Mouse (Mus musculus): ENCODE data around the gene Ipo13. TPM values are rescaled to one million over a fixed set of nuclear protein-coding genes. Genes with fewer than 3 reads are reported as not detected.

Gene Ipo13
- 51.9 TPM for polyA plus RNA-seq (2021)

- in situ Hi-C loops (cut with MboI; ENCODE audit: low pct_unique_long_range_greater_than_20kb), result no loop called here
Observed at GRCm38 (mm10) chr4:117914591-117915442, at the start of gene Ipo13. Gene Ipo13, minus strand, starts transcription at chr4:117914999.

GRCm38 (mm10) chr4:117957492-117957891 is 42.7 kb upstream of the Ipo13 start:
- no peak for TF ChIP-seq CTCF (IDR thresholded peaks at IDR 0.05)
- CTCF ChIA-PET, result no interaction called here
- no peak for ATAC-seq
- no peaks in the 10 kb centered on the region for H3K27me3 ChIP-seq
- DNase-seq (ENCODE audit: low read depth, low spot score), result no peak
- in situ Hi-C loops (cut with MboI; ENCODE audit: low pct_unique_long_range_greater_than_20kb), result no loop called here
- POLR2A ChIA-PET, result interaction anchor here (0.6 kb wide), 1 partner anchor 443 kb away, joined by 3 read pairs; no protein-coding TSS in a partner anchor

More at GRCm38 (mm10) chr4:117914591-117915442, at the start of gene Ipo13:
- peak; percentile 41 for DNase-seq (ENCODE audit: low read depth, low spot score)
- POLR2A ChIA-PET, result interaction anchor here (1.0 kb wide), 2 partner anchors 9 to 102 kb away, joined by 3 read pairs; no protein-coding TSS in a partner anchor
- ATAC-seq, result peak; percentile 74
- TF ChIP-seq CTCF (IDR thresholded peaks at IDR 0.05), result no peak
- CTCF ChIA-PET, result no interaction called here
- H3K27me3 ChIP-seq, result no peaks in the 10 kb centered on the region

GRCm38 (mm10) chr4:117947493-117947892 is 32.7 kb upstream of the Ipo13 start:
- ChIA-PET CTCF (no interaction called here), POLR2A (no interaction called here)
- ATAC-seq, result no peak
- H3K27me3 ChIP-seq, result no peaks in the 10 kb centered on the region
- no peak for TF ChIP-seq CTCF (IDR thresholded peaks at IDR 0.05)
- in situ Hi-C loops (cut with MboI; ENCODE audit: low pct_unique_long_range_greater_than_20kb), result no loop called here
- DNase-seq (ENCODE audit: low read depth, low spot score), result no peak

- in situ Hi-C loops (cut with MboI; ENCODE audit: low pct_unique_long_range_greater_than_20kb), result no loop called here
- DNase-seq (ENCODE audit: low read depth, low spot score), result no peak
- POLR2A ChIA-PET, result no interaction called here
- CTCF ChIA-PET, result no interaction called here
- H3K27me3 ChIP-seq, result no peaks in the 10 kb centered on the region
- ATAC-seq, result no peak
- no peak for TF ChIP-seq CTCF (IDR thresholded peaks at IDR 0.05)
Observed at GRCm38 (mm10) chr4:117946639-117947305, 32.0 kb upstream of the Ipo13 start.

- no peak for DNase-seq (ENCODE audit: low read depth, low spot score)
- ChIA-PET CTCF (no interaction called here), POLR2A (interaction anchor here (1.0 kb wide), 1 partner anchor 10 kb away, joined by 3 read pairs; no protein-coding TSS in a partner anchor)
- no peak for ATAC-seq
- H3K27me3 ChIP-seq, result no peaks in the 10 kb centered on the region
- in situ Hi-C loops (cut with MboI; ENCODE audit: low pct_unique_long_range_greater_than_20kb), result no loop called here
- no peak for TF ChIP-seq CTCF (IDR thresholded peaks at IDR 0.05)
Observed at GRCm38 (mm10) chr4:117943317-117943716, 28.5 kb upstream of the Ipo13 start.

GRCm38 (mm10) chr4:117936964-117937363 is 22.2 kb upstream of the Ipo13 start:
- TF ChIP-seq CTCF (IDR thresholded peaks at IDR 0.05), result no peak
- DNase-seq (ENCODE audit: low read depth, low spot score), result no peak
- ChIA-PET CTCF (interaction anchor here (1.2 to 2.7 kb wide), 2 partner anchors 145 to 147 kb away, joined by 4 to 7 read pairs; no protein-coding TSS in a partner anchor), POLR2A (no interaction called here)
- no peaks in the 10 kb centered on the region for H3K27me3 ChIP-seq
- no peak for ATAC-seq
- in situ Hi-C loops (cut with MboI; ENCODE audit: low pct_unique_long_range_greater_than_20kb), result loop anchor here (10.0 kb wide), 1 partner anchor 358 kb away; the partner anchor contains the start of gene Ptprf

GRCm38 (mm10) chr4:117934081-117934480 is 19.3 kb upstream of the Ipo13 start:
- ChIA-PET CTCF (interaction anchor here (1.3 kb wide), 1 partner anchor 43 kb away, joined by 4 read pairs; no protein-coding TSS in a partner anchor), POLR2A (interaction anchor here (0.6 to 1.2 kb wide), 3 partner anchors 9 to 47 kb away, joined by 3 to 9 read pairs (median 3); partner anchors contain the start of gene Atp6v0b)
- ATAC-seq (peak; percentile 18), DNase-seq (ENCODE audit: low read depth, low spot score) (no peak)
- no peak for TF ChIP-seq CTCF (IDR thresholded peaks at IDR 0.05)
- in situ Hi-C loops (cut with MboI; ENCODE audit: low pct_unique_long_range_greater_than_20kb), result loop anchor here (10.0 kb wide), 1 partner anchor 361 kb away; the partner anchor contains the start of gene Ptprf
- no peaks in the 10 kb centered on the region for H3K27me3 ChIP-seq

- ATAC-seq (peak; percentile 75), DNase-seq (ENCODE audit: low read depth, low spot score) (peak; percentile 79)
- TF ChIP-seq CTCF (IDR thresholded peaks at IDR 0.05), result no peak
- in situ Hi-C loops (cut with MboI; ENCODE audit: low pct_unique_long_range_greater_than_20kb), result loop anchor here (10.0 kb wide), 1 partner anchor 362 kb away; the partner anchor contains the start of gene Ptprf
- ChIA-PET CTCF (interaction anchor here (1.3 to 2.0 kb wide), 2 partner anchors 42 to 150 kb away, joined by 4 to 8 read pairs; no protein-coding TSS in a partner anchor), POLR2A (interaction anchor here (1.2 kb wide), 1 partner anchor 10 kb away, joined by 3 read pairs; no protein-coding TSS in a partner anchor)
- H3K27me3 ChIP-seq, result no peaks in the 10 kb centered on the region
Observed at GRCm38 (mm10) chr4:117933248-117933647, 18.4 kb upstream of the Ipo13 start.

GRCm38 (mm10) chr4:117929391-117929881 is 14.6 kb upstream of the Ipo13 start, which contains the start of gene Artn:
Gene Artn, minus strand, starts transcription at chr4:117929763.
- no peak for DNase-seq (ENCODE audit: low read depth, low spot score)
- in situ Hi-C loops (cut with MboI; ENCODE audit: low pct_unique_long_range_greater_than_20kb), result loop anchor here (5.0 kb wide), 1 partner anchor 153 kb away; no protein-coding TSS in a partner anchor
- no peaks in the 10 kb centered on the region for H3K27me3 ChIP-seq
- POLR2A ChIA-PET, result interaction anchor here (1.4 kb wide), 1 partner anchor 13 kb away, joined by 3 read pairs; no protein-coding TSS in a partner anchor
- no peak for TF ChIP-seq CTCF (IDR thresholded peaks at IDR 0.05)
- no peak for ATAC-seq
- CTCF ChIA-PET, result interaction anchor here (0.8 to 2.5 kb wide), 4 partner anchors 12 to 155 kb away, joined by 3 to 25 read pairs (median 6); no protein-coding TSS in a partner anchor

Data from Patski (cell line).